Mouse (Mus musculus) spleen, postnatal 14 days (tissue): ENCODE results near the gene Mrpl49.
A peak's percentile ranks its signal among the peaks of the same experiment; 100 is the strongest.

Experiments used
- DNase-seq, 2 experiments: peaks; one replicate each; pipeline ENCODE4 v3.0.0; 2021 to 2022; ENCODE audit warnings: low spot score in 2 of 2

Mrpl49 gene

DNA sequence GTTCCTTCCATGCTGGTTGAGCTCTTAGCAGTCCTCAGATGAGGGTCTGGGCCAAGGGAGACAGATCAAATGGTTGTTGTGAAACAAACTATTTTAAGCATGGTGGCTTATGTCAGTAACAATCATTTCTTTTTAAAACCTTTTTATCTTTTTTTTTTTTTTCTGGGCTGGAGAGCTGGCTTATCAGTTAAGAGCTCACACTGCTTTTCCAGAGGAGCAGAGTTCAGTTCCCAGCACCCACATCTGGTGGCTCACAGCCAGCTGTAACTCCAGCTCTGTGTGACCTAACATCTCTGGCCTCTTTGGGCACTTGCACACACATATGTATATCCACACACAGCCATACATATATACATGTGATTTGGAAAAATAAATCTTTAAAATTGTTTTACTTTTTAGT lies 19.9 kb downstream of the Mrpl49 start:
- no peak for DNase-seq

DNA sequence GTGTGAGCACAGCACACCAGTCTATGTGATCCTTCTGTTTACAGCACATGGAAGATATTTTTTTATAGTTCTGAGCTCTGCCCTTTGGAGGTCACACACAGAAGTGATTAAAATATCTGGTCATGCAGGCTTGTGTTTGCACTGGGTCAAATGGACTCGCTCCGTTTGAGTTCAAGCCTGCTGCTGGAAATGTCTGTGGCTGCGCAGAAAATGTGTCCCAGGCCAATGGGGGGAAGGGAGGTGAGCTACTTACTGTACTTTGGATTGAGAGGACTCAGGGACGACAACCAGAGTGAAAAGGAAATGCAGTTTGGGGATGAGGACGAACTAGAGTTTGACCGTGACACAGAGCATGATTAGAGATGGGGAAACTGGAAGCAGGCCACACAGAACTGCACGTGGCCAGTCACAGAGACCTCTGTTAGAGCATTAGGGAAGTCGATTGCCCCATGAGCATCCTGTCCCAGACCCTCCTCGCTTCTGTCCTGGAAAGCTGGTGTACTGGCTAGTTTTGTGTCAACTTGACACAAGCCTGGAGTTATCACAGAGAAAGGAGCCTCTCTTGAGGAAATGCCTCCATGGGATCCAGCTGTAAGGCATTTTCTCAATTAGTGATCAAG lies 21.5 kb downstream of the Mrpl49 start:
- DNase-seq = no peak

DNA sequence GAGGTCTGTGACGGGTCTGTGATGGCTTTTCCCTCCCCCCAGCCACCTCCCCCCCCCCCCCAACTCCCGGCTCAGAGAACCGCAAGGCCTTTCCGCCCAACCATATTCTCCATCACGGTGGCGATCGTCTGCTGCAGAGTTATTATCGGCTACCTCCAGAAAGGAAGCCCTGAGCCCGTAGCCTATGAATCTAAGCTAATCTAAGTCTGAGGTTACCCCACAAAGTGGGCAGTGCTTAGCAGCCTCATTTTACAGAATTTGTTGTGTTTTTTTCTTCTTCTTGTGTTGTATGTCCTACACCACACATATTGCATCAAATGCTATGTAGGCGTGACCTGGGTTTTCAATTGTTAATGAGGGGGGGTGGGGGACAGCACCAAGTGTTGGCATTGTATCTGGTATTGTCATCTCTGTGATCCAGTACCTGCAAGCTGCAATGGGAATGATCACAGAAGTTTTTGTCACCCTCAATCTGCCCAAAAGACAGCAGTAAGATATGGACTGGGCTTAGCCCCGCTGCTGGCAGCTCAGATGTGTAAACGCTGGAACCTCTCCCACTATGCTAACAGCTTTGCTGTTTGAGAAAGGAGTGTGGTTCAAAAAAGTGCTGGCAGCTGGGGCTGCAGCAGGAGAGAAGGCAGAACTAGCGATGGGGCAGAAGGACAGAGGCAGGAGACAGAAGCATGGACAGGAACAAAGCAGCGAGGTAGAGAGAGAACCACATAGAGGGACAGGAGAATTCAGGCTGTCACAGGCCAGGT lies 26.9 kb downstream of the Mrpl49 start:
- DNase-seq = no peak

- no peak for DNase-seq
Observed at GRCm38 (mm10) chr19:6029426-6029825, 28.2 kb downstream of the Mrpl49 start.

GRCm38 (mm10) chr19:6028991-6029390 lies 28.6 kb downstream of the Mrpl49 start:
- no peak for DNase-seq

DNA sequence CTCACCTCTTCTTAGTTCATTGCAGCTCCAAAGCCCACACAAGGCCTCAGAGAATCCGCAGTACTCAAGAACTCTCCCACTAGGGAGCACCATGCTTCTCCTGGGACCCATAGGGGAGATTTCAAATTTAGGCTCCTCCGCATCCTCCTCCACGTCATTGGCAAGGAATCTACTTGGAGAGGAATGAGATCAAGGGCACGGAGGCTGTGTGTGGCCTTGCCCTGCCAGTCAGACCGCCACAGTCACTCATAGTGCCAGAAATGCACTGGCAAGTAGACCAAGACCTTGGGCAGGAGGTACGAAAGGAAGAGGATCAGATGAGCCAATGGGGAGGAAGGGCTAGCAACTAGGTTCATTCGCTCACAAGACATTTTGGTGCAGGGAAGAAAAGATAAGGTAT lies 33.7 kb downstream of the Mrpl49 start:
- DNase-seq = no peak

- no peak for DNase-seq
Observed at GRCm38 (mm10) chr19:6023059-6023458, 34.5 kb downstream of the Mrpl49 start.

DNA sequence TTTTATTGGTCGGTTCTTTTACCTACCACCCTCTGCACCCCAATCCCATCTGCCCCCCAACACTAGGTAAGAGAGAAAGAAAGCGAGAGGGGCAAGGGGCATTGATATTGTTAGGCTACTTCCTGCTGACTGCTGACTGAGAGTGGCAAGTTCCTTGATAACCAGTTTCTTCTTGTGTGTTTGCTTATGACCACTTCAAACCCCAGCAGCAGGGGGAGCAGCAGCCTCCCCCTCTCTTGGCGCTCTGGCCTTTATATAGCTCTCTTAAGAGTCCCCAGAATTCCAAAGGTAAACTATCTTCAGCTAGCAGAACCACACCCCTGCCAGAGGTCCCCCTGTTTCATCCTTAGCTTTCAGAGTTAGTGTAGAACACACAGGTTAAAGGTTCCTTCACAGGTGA lies 37.3 kb downstream of the Mrpl49 start:
- no peak for DNase-seq

- DNase-seq = peak; percentile 85 to 93
Observed at GRCm38 (mm10) chr19:6018142-6019089, 39.2 kb downstream of the Mrpl49 start.

- DNase-seq = no peak
Observed at GRCm38 (mm10) chr19:6016532-6016931, 41.1 kb downstream of the Mrpl49 start.

DNA sequence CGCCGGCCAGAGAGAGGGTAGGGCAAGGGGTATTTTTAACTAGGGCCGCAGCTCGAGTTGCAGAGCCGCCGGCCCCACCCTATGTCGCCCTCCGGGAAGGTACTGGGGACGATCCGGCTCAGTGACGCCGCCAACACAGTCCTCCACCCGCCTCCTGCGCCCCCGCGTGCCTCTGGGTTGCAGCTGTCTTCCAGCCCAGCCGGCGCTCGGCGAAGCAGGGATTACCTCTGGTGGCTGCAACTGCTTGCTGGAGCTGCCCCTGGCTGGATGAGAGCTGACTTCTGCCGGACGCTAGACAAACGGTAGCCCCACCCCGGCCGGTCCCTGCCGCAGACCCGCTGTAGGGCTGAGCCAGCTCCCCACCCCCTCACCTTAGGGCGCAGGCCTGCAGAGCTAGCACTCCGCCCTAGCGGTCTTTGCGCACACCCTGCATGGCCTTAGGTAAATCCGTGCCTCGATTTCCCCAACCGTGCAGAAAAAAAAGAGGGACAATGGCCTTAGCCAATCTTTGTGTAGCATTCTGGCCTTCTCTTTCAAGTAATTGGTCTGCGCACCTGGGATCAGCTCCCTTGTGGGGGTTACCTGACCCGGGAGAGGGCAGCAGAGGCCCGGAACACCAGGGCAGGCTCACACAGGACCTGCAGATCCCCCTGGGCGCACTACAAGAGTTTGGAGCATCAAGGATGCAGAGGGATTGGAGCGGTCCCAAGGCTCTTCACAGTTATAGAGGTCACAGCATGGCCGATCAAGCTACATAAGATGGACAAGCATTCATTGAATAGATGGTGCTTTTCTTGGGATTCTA lies 41.9 kb downstream of the Mrpl49 start, which contains the start of gene Capn1:
Capn1 (minus strand) TSS at position 387 of the 805 bp plus-strand sequence.
- DNase-seq = peak; percentile 56

GRCm38 (mm10) chr19:6014991-6015510 lies 42.5 kb downstream of the Mrpl49 start:
- peak; percentile 47 for DNase-seq

DNA sequence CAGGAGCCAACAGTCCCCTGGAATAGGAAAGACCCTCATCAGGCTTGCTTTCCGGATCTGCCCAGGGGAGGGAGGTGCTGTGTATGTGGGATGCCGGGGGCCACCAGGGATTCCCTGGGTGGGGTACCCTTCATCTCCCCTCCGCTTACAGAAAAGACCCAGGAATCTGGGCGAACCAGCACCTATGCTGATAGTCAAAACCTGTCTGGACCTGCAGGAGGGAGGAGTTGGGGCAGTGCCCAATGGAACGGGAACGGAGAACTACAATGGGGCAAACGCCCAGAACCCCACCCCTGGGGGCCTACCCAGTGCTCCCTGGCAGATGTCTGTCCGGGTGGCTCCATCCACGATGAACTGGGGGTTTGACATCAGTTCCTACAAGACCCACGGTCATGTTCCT lies 43.9 kb downstream of the Mrpl49 start:
- DNase-seq = no peak

DNA sequence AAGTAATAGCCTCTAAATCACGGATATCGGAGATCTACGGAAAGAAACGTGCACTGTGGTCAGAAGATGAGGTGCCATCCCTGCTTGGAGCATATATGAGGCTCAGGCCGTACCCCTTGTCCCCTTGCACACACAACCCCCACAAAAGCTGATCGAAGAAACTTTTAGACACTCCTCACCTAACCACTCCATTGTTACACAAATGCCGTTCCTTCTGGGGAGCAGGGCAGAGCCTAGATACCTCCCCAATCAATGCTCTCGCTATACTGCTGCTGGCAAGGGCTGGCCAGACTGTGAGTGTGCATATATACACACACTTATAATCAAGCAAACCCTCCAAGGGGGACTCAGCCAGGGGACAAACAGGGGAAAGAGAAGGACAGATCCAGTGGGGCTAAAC lies 48.4 kb downstream of the Mrpl49 start:
- DNase-seq = no peak

GRCm38 (mm10) chr19:6007013-6007412 lies 50.6 kb downstream of the Mrpl49 start:
- DNase-seq = no peak

- no peak for DNase-seq
Observed at GRCm38 (mm10) chr19:6005541-6005940, 52.0 kb downstream of the Mrpl49 start.
